In genomic region chr10:108733982-108734381, GRCm38 (mm10) we compare ENCODE assay signal across 10 mouse cellular contexts. TPM values are rescaled to one million over a fixed set of nuclear protein-coding genes. Genes with fewer than 3 reads are reported as not detected.
DNase-seq lines count a peak whose midpoint lies in the region; ATAC-seq and TF ChIP-seq lines count a peak whose summit lies in the region.
"Had no signal": no experiment of that assay in that cellular context is flagged by ENCODE, and none has a peak within 500 bp of the region (broad histone marks: within the 10 kb centered on the region; RNA-seq: fewer than 3 reads in every experiment).

No protein-coding gene starts in this region.

- peak; percentile 64; the same call in 1 of the 2 replicates for ATAC-seq in kidney, embryonic 14.5 days (ENCODE audit: low FRiP score, low TSS enrichment)
- ATAC-seq in kidney, embryonic 15.5 days (replicated peaks; ENCODE audit: low FRiP score) = no peak

- no peak overlapping the region for H3K27ac ChIP-seq in kidney, embryonic 14.5 days (ENCODE audit: low read depth, low read length)
- H3K27ac ChIP-seq in kidney, embryonic 15.5 days = no peak overlapping the region
- no peak overlapping the region for H3K27ac ChIP-seq in ES-E14 (ENCODE audit: insufficient read depth, low read depth, low read length, poor library complexity, severe bottlenecking)
- H3K27ac ChIP-seq: stomach, embryonic 15.5 days had no signal

- in situ Hi-C loops in ES-E14 (cut with MboI; ENCODE audit: low sequenced_read_pairs in 2 of 2, unreplicated experiment in 2 of 2) = loop anchor here in 1 of 2 experiments (25.0 kb wide), 1 partner anchor 1128 kb away; no protein-coding TSS in a partner anchor

- 56% methylated on average over 2 of the region's 2 CpGs for WGBS in kidney, embryonic 14.5 days
- WGBS in kidney, embryonic 15.5 days = 67% methylated on average over 2 of the region's 2 CpGs

- no peaks in the 10 kb centered on the region for H3K4me1 ChIP-seq in kidney, embryonic 14.5 days (ENCODE audit: control insufficient read depth, insufficient read depth, low read length)
- no peaks in the 10 kb centered on the region for H3K4me1 ChIP-seq in kidney, embryonic 15.5 days
- no peaks in the 10 kb centered on the region for H3K4me1 ChIP-seq in ES-E14 (ENCODE audit: control insufficient read depth in 2 of 2, insufficient read depth in 2 of 2, low read length in 2 of 2, poor library complexity in 1 of 2)
- H3K4me1 ChIP-seq: stomach, embryonic 15.5 days had no signal

- H3K4me2 ChIP-seq in kidney, embryonic 14.5 days (replicated peaks; ENCODE audit: low read depth, low read length) = no peak overlapping the region
- no peak overlapping the region for H3K4me2 ChIP-seq in kidney, embryonic 15.5 days
- H3K4me2 ChIP-seq: stomach, embryonic 15.5 days had no signal

- no peak overlapping the region for H3K9ac ChIP-seq in kidney, embryonic 14.5 days (ENCODE audit: low read depth, low read length)
- no peak overlapping the region for H3K9ac ChIP-seq in kidney, embryonic 15.5 days
- no peak overlapping the region for H3K9ac ChIP-seq in ES-E14 (ENCODE audit: insufficient read depth, low read depth, low read length, poor library complexity, severe bottlenecking)
- H3K9ac ChIP-seq: stomach, embryonic 15.5 days had no signal

- H3K9me3 ChIP-seq in kidney, embryonic 14.5 days (ENCODE audit: control insufficient read depth, low read length) = no peaks in the 10 kb centered on the region
- H3K9me3 ChIP-seq in kidney, embryonic 15.5 days (replicated peaks) = no peaks in the 10 kb centered on the region
- H3K9me3 ChIP-seq in ES-E14 (ENCODE audit: control insufficient read depth, insufficient read depth, low read depth, low read length) = no peaks in the 10 kb centered on the region
- H3K9me3 ChIP-seq: stomach, embryonic 15.5 days had no signal

- no peaks in the 10 kb centered on the region for H3K27me3 ChIP-seq in kidney, embryonic 14.5 days (ENCODE audit: control insufficient read depth, insufficient read depth, low read length)
- no peaks in the 10 kb centered on the region for H3K27me3 ChIP-seq in kidney, embryonic 15.5 days
- H3K27me3 ChIP-seq: stomach, embryonic 15.5 days had no signal

- H3K4me3 ChIP-seq in kidney, embryonic 14.5 days (ENCODE audit: low read length) = no peak overlapping the region
- H3K4me3 ChIP-seq in kidney, embryonic 15.5 days (replicated peaks) = no peak overlapping the region
- no peak overlapping the region for H3K4me3 ChIP-seq in ES-E14 (ENCODE audit: insufficient read depth in 1 of 2, low read depth in 1 of 2, low read length in 2 of 2, poor library complexity in 1 of 2, severe bottlenecking in 1 of 2)
- H3K4me3 ChIP-seq: stomach, embryonic 15.5 days had no signal

- DNase-seq in ES-E14 (ENCODE audit: low read depth, low spot score) (peak; percentile 16), adipocyte (ENCODE audit: low spot score) (peak; percentile 68)
- DNase-seq in kidney, postnatal 4 days = peak; percentile 3 to 4
- DNase-seq in left cerebral cortex, adult 9 months (ENCODE audit: low spot score in 2 of 2) = no peak
- DNase-seq in testis, postnatal 10 days (ENCODE audit: low spot score) = no peak
- DNase-seq in ovary, adult 18-20 months (ENCODE audit: low spot score) = no peak

- H3K36me3 ChIP-seq in kidney, embryonic 14.5 days (ENCODE audit: control insufficient read depth, insufficient read depth, low read length) = no peaks in the 10 kb centered on the region
- H3K36me3 ChIP-seq in kidney, embryonic 15.5 days = no peaks in the 10 kb centered on the region
- no peaks in the 10 kb centered on the region for H3K36me3 ChIP-seq in ES-E14 (ENCODE audit: control insufficient read depth, insufficient read depth, low read length, poor library complexity, severe bottlenecking)
- H3K36me3 ChIP-seq: stomach, embryonic 15.5 days had no signal

TF ChIP-seq in ES-E14, 5 proteins besides CTCF, POLR2A, EP300 and RAD21:
- TF ChIP-seq ZC3H11A (IDR thresholded peaks at IDR 0.05; ENCODE audit: borderline replicate concordance, low read depth, low read length) (peak; percentile 61; the same call in 1 of the 2 replicates), CHD2 (IDR thresholded peaks at IDR 0.05; ENCODE audit: low read depth, low read length) (no peak), MAFK (IDR thresholded peaks at IDR 0.05; ENCODE audit: insufficient read depth, low read depth, low read length) (no peak), ZNF384 (IDR thresholded peaks at IDR 0.05; ENCODE audit: low read depth, low read length) (no peak), HCFC1 (IDR thresholded peaks at IDR 0.05; ENCODE audit: borderline replicate concordance, insufficient read depth, low read length) (no peak)
TF ChIP-seq in ES-E14: peak in this region for 1.

RNA-seq across cellular contexts. Expression of gene Gm5136, which starts 34.0 kb away (rescaled TPM):
- not detected in 2 replicates for polyA plus RNA-seq in kidney, embryonic 14.5 days (2014; fragmentation: Nextera tagmentation; extraction: Ambion mirVana)
- not detected in 2 replicates for polyA plus RNA-seq in kidney, embryonic 15.5 days (2015; fragmentation: Nextera tagmentation; extraction: Ambion mirVana)
- 0.21 and 0.31 TPM in 2 replicates for total RNA-seq in ES-E14 (2012; rRNA removed)
- total RNA-seq: common myeloid progenitor, adult 5-6 weeks had no signal
- polyA plus RNA-seq: stomach, embryonic 15.5 days had no signal

Comparison
In these comparisons a context has a peak if more than half of its experiments do, and no peak if none do; other contexts are left out.
1. DNase-seq: peak in ES-E14 (single experiment), adipocyte (single experiment) and kidney, postnatal 4 days (2 of 2); none in left cerebral cortex, adult 9 months (0 of 2), testis, postnatal 10 days (single experiment) and ovary, adult 18-20 months (single experiment).